Mouse (Mus musculus) megakaryocyte, embryonic 14.5 days (primary cell): Measurements from ENCODE around the gene Ap1ar. TPM values are rescaled to one million over a fixed set of nuclear protein-coding genes. Genes with fewer than 3 reads are reported as not detected.

Source experiments
- H3K27me3 ChIP-seq: replicated peaks from 2 replicates; pipeline ENCODE3; 2012; ENCODE audit warnings: inconsistent platforms
- H3K36me3 ChIP-seq: replicated peaks from 2 replicates; pipeline ENCODE3; 2012; ENCODE audit warnings: low read length, inconsistent platforms, mixed read lengths
- H3K4me1 ChIP-seq: 2 replicates; pipeline ENCODE4 v1.6.1; 2012; ENCODE audit warnings: inconsistent platforms
- H3K4me3 ChIP-seq: replicated peaks from 2 replicates; pipeline ENCODE3; 2012; ENCODE audit warnings: moderate library complexity, mild to moderate bottlenecking, inconsistent platforms
- H3K9me3 ChIP-seq: 2 replicates; pipeline ENCODE4 v1.6.1; 2012; ENCODE audit warnings: inconsistent platforms
- FLI1 ChIP-seq: IDR thresholded peaks from 2 replicates; pipeline ENCODE4 v1.6.1; 2012; ENCODE audit warnings: low read length, inconsistent platforms, mixed read lengths
- GATA1 ChIP-seq: IDR thresholded peaks from 3 replicates; pipeline ENCODE4 v1.6.1; 2012; ENCODE audit warnings: mixed read lengths, low read length, inconsistent platforms, borderline replicate concordance
- polyA plus RNA-seq: library from polyadenylated mRNA; stranded (reverse); fragments of >175 nt; gene quantifications from 2 replicates; pipeline ENCODE4 v1.2.3, GENCODE M21; 2012; ENCODE audit warnings: low replicate concordance; ENCODE audit not compliant: insufficient read depth

Gene Ap1ar
- polyA plus RNA-seq, 1 experiment: 27.8 TPM

DNA sequence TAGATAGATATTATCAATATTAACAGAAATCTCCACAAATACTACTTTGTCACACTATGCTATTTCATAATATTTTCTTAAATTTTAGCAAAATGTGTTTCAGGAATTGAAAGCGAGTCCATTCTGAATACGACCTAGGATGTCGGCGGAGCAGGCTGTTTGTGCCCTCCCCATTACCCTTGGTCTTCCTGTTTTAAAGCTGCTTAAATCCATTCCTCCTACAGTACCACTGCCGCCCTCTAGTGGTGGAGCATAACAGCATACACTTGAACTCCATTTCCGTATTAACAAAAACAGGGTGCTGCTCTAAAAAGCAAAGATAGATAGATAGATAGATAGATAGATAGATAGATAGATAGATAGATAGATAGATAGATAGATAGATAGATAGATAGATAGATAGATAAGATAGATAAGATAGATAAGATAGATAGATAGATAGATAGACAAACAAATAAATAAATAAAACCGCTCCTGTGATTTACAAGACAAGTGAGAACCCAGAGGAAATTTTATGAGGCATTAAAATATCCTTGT, 74.2 kb downstream of the Ap1ar start:
- Histone ChIP-seq H3K4me3 (peak overlapping the region; percentile 87), H3K27me3 (peaks cover 1% of the 10 kb centered on the region), H3K36me3 (no peaks in the 10 kb centered on the region), H3K9me3 (no peaks in the 10 kb centered on the region), H3K4me1 (peaks cover 29% of the 10 kb centered on the region)
- TF ChIP-seq FLI1 (no peak), GATA1 (no peak)

DNA sequence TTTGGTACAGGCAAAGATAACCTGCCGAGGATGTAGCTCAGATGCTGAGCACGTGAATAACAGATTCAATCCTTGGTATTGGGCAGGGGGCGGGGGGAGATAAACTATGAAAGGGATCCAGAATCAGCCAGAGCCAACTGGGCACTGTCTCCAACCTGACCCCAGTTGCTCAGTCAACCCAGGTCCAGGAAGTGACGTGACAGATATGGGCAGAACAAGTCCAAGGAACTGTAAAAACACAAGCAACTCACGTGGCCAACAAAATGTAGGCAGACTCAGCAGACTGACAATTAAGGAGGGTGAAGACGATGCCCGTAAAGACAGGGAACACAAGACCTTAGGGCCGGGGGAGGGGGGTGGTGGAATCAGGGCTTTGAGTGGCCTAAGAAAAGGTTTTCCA, 74.9 kb downstream of the Ap1ar start:
- no peaks in the 10 kb centered on the region for H3K9me3 ChIP-seq
- TF ChIP-seq GATA1: no peak
- TF ChIP-seq FLI1: no peak
- H3K27me3 ChIP-seq: peaks cover 1% of the 10 kb centered on the region
- no peak overlapping the region for H3K4me3 ChIP-seq
- H3K36me3 ChIP-seq: no peaks in the 10 kb centered on the region
- H3K4me1 ChIP-seq: peaks cover 37% of the 10 kb centered on the region

DNA sequence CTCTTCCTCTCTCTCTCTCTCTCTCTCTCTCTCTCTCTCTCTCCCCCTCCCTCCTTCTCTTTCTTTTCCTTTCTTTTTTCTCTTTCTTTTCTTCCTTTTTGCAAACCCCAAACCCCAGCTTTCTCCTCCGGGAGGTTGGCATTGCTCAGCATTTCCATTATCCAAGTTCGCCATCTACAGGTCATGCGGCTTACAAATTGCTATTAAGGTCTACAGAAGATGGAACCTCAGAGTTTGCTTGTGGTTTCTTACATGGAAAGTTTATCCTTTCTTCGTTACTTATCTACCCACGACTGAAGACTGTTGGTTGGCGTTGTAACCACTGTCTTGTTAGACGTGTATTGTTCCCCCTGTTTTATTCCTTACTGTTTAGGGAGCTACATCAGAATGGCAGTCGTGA, 78.1 kb downstream of the Ap1ar start:
- Histone ChIP-seq H3K36me3 (peaks cover under 1% of the 10 kb centered on the region), H3K4me3 (peak overlapping the region; percentile 56), H3K27me3 (peaks cover 8% of the 10 kb centered on the region), H3K9me3 (no peaks in the 10 kb centered on the region), H3K4me1 (peaks cover 42% of the 10 kb centered on the region)
- TF ChIP-seq GATA1 (no peak), FLI1 (no peak)

DNA sequence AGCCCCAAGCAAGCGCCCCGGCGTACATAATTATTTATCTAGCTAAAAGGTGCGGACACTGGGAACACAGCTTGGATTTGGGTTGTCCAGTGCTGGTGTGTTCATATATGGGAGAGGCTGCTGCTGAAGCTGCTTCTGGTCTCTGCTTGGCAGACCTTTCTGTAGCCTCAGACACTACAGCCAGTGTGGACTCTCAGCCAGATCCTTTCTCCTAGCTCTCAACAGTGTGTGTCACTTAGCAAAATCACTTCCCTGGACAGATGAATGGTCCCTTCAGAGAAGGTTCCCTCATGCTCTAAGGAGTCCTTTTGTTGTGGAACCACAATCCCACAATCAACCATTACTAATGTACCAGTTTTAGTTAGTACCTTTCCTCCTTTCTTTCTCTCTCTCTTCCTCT, 78.5 kb downstream of the Ap1ar start:
- Histone ChIP-seq H3K36me3 (peaks cover 3% of the 10 kb centered on the region), H3K27me3 (peaks cover 10% of the 10 kb centered on the region), H3K4me3 (no peak overlapping the region), H3K9me3 (no peaks in the 10 kb centered on the region), H3K4me1 (peaks cover 42% of the 10 kb centered on the region)
- no peak for TF ChIP-seq FLI1
- no peak for TF ChIP-seq GATA1

DNA sequence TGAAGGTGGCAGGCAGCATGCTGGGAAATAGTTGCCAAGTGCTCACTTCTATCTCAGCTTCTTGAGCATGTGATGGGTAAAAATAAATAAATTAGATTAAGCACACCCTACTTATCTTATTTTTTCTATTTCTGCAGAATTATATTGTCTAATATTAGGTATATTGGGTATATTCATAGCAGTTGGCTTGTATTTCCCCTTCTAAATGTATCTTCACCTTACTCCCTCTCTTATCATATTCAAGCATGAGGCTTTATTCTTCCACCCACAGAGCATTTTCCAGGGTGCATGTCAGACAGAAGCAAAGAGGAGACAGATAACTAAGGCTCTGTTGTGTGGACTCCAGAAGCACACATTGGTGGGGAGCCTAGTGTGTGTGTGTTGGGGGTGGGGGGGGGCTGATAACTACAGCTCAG, 79.4 kb downstream of the Ap1ar start:
- Histone ChIP-seq H3K4me3 (no peak overlapping the region), H3K4me1 (peaks cover 42% of the 10 kb centered on the region), H3K27me3 (peaks cover 12% of the 10 kb centered on the region), H3K9me3 (no peaks in the 10 kb centered on the region), H3K36me3 (peaks cover 3% of the 10 kb centered on the region)
- no peak for TF ChIP-seq FLI1
- TF ChIP-seq GATA1: no peak

Other genes with a start within 250 kb of the Ap1ar start
- gene Neurog2, start 204.4 kb downstream of the Ap1ar start, polyA plus RNA-seq: not detected in 2 replicates
- gene Alpk1, start 57.0 kb downstream of the Ap1ar start, polyA plus RNA-seq: 0.25 TPM in 1 of 2 replicates, not detected in the other
- gene Tifa, start 47.7 kb downstream of the Ap1ar start, polyA plus RNA-seq: 131 and 222 TPM in 2 replicates
- gene Fam241a, start 58.8 kb upstream of the Ap1ar start, polyA plus RNA-seq: 2.1 and 7.7 TPM in 2 replicates